Mouse (Mus musculus) left cerebral cortex, postnatal 4 days (tissue): Measurements from ENCODE around the gene Fgd2. TPM values are rescaled to one million over a fixed set of nuclear protein-coding genes. Genes with fewer than 3 reads are reported as not detected.
"Not testable (repeated sequence)": the region's sequence is repeated elsewhere in the genome, so short reads cannot be mapped to it uniquely, and the experiment has no call there.

Experiments used
- DNase-seq: peaks from one replicate; pipeline ENCODE4 v3.0.0-alpha.2; 2022
- intact Hi-C: fragments of 180-260 bp; cut with DNase I; formaldehyde crosslinking; loops from one replicate; pipeline ENCODE4 v1.15.1; 2025
- total RNA-seq, 2 experiments: library from RNA; stranded (reverse); gene quantifications; 2 replicates each; pipeline ENCODE4 v1.2.3; 2021

The Fgd2 gene
- total RNA-seq, 2 experiments from 2014 or later, result 4.5 to 6.4 TPM

DNA sequence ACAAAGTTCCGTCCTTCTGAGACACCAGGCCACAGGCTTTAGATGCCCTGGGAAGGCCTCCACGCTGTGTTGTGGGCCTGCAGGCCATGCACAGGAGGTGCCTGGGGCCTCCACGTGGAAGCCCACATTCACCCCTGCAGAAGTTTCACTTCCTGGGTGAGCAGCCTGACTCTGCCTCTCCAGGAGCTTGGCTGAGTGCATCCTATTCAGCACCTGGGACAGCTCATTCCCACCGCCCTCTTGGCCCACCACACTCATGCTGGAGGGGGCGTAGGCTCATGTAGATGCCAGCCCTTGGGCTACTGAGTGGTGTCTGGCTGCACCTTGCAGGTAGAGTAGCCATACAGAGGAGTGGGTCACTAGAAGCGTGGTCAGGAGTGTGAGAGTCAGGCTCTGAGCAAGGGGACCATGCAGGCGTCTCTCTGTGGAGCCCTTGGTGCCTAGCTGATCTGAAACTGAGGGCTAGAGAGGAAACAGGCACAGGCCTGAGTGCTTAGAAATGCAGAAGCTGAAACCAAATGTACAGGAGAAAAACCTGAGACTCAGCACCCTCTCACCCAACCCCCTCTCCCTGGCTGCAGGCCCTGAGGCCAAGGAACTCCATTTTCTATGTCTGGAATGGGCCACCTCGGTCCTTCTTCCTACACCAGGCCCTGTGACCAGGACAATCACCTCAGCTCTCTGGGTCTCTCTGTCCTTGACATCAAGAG, 1.4 kb downstream of the Fgd2 start:
- intact Hi-C loops, result no loop called here
- DNase-seq, result no peak

DNA sequence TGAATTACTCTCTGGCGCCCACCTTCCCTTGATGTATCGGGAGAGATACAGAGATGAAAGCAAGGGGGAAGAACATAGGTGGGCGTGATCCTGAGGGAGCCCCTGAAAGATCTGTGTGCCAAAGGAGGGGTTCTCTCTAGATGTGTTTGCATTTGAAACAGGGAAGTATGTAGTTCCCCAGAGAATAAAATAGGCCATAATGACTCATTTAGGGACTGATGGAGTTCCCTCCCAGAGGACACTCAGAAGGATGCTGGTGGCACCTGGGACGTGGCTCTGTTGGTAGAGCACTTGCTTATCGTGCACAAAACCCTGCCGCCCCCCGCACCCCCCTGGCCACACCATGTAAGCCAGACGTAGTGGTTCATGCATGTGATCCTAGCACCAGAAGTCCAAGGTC, 2.4 kb downstream of the Fgd2 start:
- no peak for DNase-seq
- intact Hi-C loops, result no loop called here

GRCm38 (mm10) chr17:29365105-29365621, 4.4 kb downstream of the Fgd2 start:
- intact Hi-C loops, result no loop called here
- peak; percentile 56 for DNase-seq

GRCm38 (mm10) chr17:29368726-29369125, 8.0 kb downstream of the Fgd2 start:
- DNase-seq, result no peak
- intact Hi-C loops, result no loop called here

GRCm38 (mm10) chr17:29370984-29371723, 10.4 kb downstream of the Fgd2 start:
- intact Hi-C loops, result loop anchor here (10.0 kb wide), 1 partner anchor 196 kb away; no protein-coding TSS in a partner anchor
- peak; percentile 97 for DNase-seq

GRCm38 (mm10) chr17:29375871-29376270, 15.2 kb downstream of the Fgd2 start:
- intact Hi-C loops, result loop anchor here (10.0 kb wide), 1 partner anchor 201 kb away; no protein-coding TSS in a partner anchor
- DNase-seq, result no peak

GRCm38 (mm10) chr17:29378056-29378455, 17.3 kb downstream of the Fgd2 start:
- DNase-seq, result no peak
- intact Hi-C loops, result loop anchor here (10.0 kb wide), 1 partner anchor 203 kb away; no protein-coding TSS in a partner anchor

- intact Hi-C loops, result no loop called here
These were observed 19.5 kb downstream of the Fgd2 start for GRCm38 (mm10) chr17:29380241-29380640.

GRCm38 (mm10) chr17:29381472-29381871, 20.8 kb downstream of the Fgd2 start:
- DNase-seq, result peak; percentile 71
- intact Hi-C loops, result no loop called here

More at GRCm38 (mm10) chr17:29380241-29380640, 19.5 kb downstream of the Fgd2 start:
- DNase-seq, result no peak

DNA sequence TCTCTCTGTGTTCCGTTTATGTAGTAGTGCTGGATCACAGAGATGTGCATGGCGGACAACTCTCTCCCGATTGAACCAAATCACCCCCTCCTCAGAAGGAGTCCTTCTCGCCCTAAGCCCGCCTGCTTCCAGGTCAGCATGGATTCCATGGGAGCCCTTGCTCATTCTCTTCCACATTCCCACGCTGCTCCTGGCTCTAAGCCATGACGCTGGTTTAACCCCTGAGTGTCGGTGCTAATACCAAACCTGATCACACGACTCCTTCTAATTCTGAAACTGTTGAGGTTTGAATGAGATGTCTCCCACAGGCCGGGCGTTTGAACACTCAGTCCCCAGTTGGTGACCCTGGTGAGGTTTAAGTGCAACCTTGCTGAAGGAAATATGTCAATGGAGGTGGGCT, 21.7 kb downstream of the Fgd2 start:
- DNase-seq, result peak; percentile 48
- intact Hi-C loops, result no loop called here

- intact Hi-C loops, result no loop called here
These were observed 23.2 kb downstream of the Fgd2 start for GRCm38 (mm10) chr17:29383923-29384322.

DNA sequence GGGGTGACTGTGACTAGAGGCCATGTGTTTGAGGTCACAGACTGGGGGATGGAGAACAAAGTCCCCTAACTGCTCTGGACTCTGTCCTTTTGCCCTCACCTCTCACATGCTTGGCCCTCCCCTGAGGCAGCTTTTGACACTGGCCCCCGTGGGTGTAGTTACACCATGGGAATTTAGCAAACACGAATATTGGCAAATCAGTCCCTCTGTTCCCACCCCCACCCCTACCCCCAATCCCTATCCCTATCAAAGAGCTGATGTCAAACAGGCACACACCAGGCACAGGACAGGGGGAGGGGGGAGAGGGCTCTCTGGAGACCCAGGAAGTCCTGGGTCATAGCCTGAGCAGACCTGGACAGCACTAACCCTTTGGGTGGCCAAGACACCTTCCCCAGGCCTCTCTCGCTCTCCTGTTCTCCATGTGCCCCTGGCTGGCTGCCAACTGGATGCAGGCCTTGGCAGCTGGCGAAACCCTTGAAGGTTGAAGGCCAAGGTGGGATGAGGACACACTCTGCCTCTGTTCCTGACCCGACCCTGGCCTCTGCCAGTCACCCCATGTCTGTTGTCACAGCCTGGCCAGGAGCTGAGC, 24.2 kb downstream of the Fgd2 start:
- intact Hi-C loops, result no loop called here
- peak; percentile 45 for DNase-seq

More at GRCm38 (mm10) chr17:29383923-29384322, 23.2 kb downstream of the Fgd2 start:
- DNase-seq, result no peak

- DNase-seq, result no peak
- intact Hi-C loops, result no loop called here
These were observed 25.0 kb downstream of the Fgd2 start for GRCm38 (mm10) chr17:29385746-29386145.

- peak; percentile 57 for DNase-seq
- intact Hi-C loops, result no loop called here
These were observed 28.3 kb downstream of the Fgd2 start for GRCm38 (mm10) chr17:29388978-29389377.

GRCm38 (mm10) chr17:29391280-29391679, 30.6 kb downstream of the Fgd2 start:
- intact Hi-C loops, result no loop called here
- DNase-seq, result no peak

DNA sequence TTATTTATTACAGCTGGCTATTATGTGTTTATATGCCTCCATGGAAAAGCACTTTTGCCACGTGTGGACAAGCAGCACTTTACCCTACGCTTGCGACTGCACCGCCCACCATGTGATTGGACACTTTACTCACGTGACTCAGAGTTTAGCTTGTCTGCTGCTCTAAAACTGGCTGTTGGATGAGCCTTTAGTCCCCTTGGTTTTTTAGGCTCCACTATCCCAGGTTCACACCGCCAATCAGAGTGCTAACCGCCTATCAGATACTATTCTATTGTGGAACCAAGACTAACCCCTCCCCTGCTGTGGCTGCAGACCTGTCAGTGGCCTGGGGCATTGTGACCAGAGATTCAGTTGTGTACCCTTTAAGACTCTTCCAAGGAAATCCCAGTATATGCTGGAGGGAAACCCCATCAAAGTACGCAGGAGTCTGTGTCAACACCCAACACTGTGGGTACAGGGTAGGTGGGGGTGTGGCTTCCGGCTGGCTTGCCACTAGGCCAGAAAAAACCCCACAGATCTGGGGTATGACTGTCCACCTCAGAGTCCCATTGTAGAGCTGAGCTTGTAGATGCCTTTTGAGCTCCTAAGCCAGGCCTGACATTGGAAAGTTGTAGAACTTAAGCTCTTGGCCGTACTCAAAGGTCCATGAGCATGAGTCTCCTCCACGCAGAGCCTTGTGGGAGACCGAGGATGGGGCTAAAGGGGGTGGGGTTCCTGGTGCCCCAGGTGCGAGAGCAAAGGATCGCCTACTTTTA, 32.8 kb downstream of the Fgd2 start:
- intact Hi-C loops, result no loop called here
- DNase-seq, result no peak

DNA sequence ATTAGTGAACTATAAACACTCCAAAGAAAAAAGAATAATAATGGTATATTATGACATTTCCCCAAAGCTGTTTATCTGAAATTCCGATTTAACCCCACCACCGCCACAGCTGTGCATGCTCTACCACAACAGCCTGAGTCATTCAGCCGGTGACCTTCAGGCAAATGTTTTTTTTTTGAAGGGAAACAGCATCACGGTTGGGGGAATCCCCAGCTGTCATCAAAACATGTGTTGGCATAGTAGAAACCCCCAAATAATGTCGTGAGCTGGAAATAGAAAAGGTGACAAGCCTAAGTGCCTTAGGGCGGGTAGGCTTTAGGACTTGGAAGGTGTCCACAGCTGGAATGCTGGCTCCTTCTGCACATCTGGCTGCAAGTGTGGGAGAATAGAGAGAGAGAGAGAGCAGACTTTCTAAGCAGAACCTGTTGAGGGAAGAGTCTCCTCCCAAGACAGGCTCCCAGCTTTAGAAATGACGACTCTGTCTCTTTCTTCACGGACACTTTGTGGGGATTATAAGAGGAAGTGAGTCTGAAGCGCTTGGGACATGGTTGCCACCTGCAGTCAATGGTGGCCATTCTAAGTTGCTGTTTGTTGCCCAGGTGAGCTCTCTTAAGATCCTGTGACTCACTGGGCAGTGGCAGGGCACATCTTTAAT, 33.5 kb downstream of the Fgd2 start:
- intact Hi-C loops, result no loop called here
- no peak for DNase-seq

DNA sequence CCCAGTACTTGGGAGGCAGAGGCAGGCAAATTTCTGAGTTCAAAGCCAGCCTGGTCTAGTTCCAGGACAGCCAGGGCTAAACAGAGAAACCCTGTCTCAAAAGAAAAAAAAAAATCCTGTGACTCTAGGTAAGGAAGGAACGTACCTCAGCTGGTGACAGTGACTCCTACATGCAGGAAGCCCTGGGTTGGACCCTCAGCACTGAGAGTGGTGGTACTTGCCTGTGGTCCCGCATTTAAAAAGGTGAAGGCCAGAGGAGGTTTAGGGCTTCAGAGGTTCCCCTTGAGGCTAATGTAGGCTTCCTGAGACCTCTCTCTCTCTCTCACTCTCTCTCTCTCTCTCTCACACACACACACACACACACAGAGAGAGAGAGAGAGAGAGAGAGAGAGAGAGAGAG, 34.0 kb downstream of the Fgd2 start:
- DNase-seq, result not testable (repeated sequence)
- intact Hi-C loops, result loop anchor here (5.0 kb wide), 2 partner anchors 98 to 118 kb away; partner anchors contain the start of gene Pim1

DNA sequence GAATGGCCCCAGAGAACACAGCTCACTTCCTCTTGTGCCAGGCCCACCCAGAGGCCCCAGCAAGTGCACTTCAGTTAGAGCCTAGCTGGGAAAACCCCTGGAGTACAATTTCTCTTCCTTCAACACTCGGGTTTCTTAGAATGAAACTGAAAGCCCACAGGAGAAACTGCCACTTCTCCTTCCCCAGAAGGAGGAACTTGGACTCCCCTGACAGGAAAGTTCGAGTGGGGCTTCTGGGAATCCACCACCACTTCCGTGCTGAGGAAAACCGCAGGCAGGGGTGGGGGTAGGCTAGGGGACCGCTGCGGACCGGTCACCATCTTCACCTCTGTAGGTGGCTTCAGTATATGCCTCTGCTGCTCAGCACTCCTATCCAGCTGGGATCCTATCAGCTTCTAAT, 34.7 kb downstream of the Fgd2 start:
- no peak for DNase-seq
- intact Hi-C loops, result loop anchor here (5.0 kb wide), 2 partner anchors 97 to 117 kb away; partner anchors contain the start of gene Pim1
